Mouse (Mus musculus) gastrocnemius, postnatal 36 days (tissue): ENCODE results near the gene Senp1. TPM values are rescaled to one million over a fixed set of nuclear protein-coding genes. Genes with fewer than 3 reads are reported as not detected.

Experiments used
- DNase-seq, 2 experiments: peaks; one replicate each; pipeline ENCODE4 v3.0.0; 2022
- intact Hi-C: fragments of 180-260 bp; cut with DNase I; formaldehyde crosslinking; loops from one replicate; pipeline ENCODE4 v1.15.1; 2025
- total RNA-seq, 2 experiments: library from RNA; stranded (reverse); gene quantifications; 2 replicates each; pipeline ENCODE4 v1.2.3; 2021

Gene Senp1
- total RNA-seq, 2 experiments from 2014 or later = 6.0 to 8.1 TPM

- DNase-seq = peak; percentile 77 to 83
- intact Hi-C loops = loop anchor here (10.0 kb wide), 1 partner anchor 716 kb away; no protein-coding TSS in a partner anchor
Observed at GRCm38 (mm10) chr15:98108297-98109152, 15.0 kb upstream of the Senp1 start.

GRCm38 (mm10) chr15:98107703-98108296 is 14.3 kb upstream of the Senp1 start:
- intact Hi-C loops = loop anchor here (10.0 kb wide), 1 partner anchor 717 kb away; no protein-coding TSS in a partner anchor

GRCm38 (mm10) chr15:98107230-98107629 is 13.7 kb upstream of the Senp1 start:
- no peak for DNase-seq
- intact Hi-C loops = loop anchor here (10.0 kb wide), 1 partner anchor 718 kb away; no protein-coding TSS in a partner anchor

More at GRCm38 (mm10) chr15:98107703-98108296, 14.3 kb upstream of the Senp1 start:
- DNase-seq = no peak

GRCm38 (mm10) chr15:98106506-98106905 is 13.0 kb upstream of the Senp1 start:
- intact Hi-C loops = loop anchor here (10.0 kb wide), 1 partner anchor 718 kb away; no protein-coding TSS in a partner anchor
- no peak for DNase-seq

- no peak for DNase-seq
- intact Hi-C loops = loop anchor here (10.0 kb wide), 1 partner anchor 722 kb away; no protein-coding TSS in a partner anchor
Observed at GRCm38 (mm10) chr15:98102401-98102800, 8.9 kb upstream of the Senp1 start.

- intact Hi-C loops = no loop called here
- no peak for DNase-seq
Observed at GRCm38 (mm10) chr15:98098519-98098918, 5.0 kb upstream of the Senp1 start.

GRCm38 (mm10) chr15:98096957-98097356 is 3.4 kb upstream of the Senp1 start:
- intact Hi-C loops = no loop called here
- no peak for DNase-seq

GRCm38 (mm10) chr15:98094905-98095304 is 1.4 kb upstream of the Senp1 start:
- no peak for DNase-seq
- intact Hi-C loops = loop anchor here (5.0 kb wide), 1 partner anchor 77 kb away; no protein-coding TSS in a partner anchor

GRCm38 (mm10) chr15:98092372-98093120 is 998 bp downstream of the Senp1 start, which contains the start of gene Pfkm:
TSS of gene Pfkm (plus strand) at chr15:98092589.
- no peak for DNase-seq
- intact Hi-C loops = loop anchor here (5.0 kb wide), 1 partner anchor 80 kb away; no protein-coding TSS in a partner anchor

- intact Hi-C loops = loop anchor here (5.0 kb wide), 1 partner anchor 80 kb away; no protein-coding TSS in a partner anchor
Observed at GRCm38 (mm10) chr15:98091841-98092240, 1.7 kb downstream of the Senp1 start.

GRCm38 (mm10) chr15:98089421-98090183 is 3.9 kb downstream of the Senp1 start:
- DNase-seq = no peak
- intact Hi-C loops = loop anchor here (2.0 to 5.0 kb wide), 2 partner anchors 65 to 83 kb away; no protein-coding TSS in a partner anchor

More at GRCm38 (mm10) chr15:98091841-98092240, 1.7 kb downstream of the Senp1 start:
- DNase-seq = no peak

GRCm38 (mm10) chr15:98088889-98089288 is 4.7 kb downstream of the Senp1 start:
- intact Hi-C loops = loop anchor here (2.0 kb wide), 1 partner anchor 66 kb away; no protein-coding TSS in a partner anchor
- DNase-seq = no peak

GRCm38 (mm10) chr15:98076901-98077300 is 16.6 kb downstream of the Senp1 start:
- intact Hi-C loops = no loop called here
- no peak for DNase-seq

GRCm38 (mm10) chr15:98075034-98075433 is 18.5 kb downstream of the Senp1 start:
- no peak for DNase-seq
- intact Hi-C loops = no loop called here

- intact Hi-C loops = no loop called here
- no peak for DNase-seq
Observed at GRCm38 (mm10) chr15:98074521-98074920, 19.0 kb downstream of the Senp1 start.

GRCm38 (mm10) chr15:98070376-98070775 is 23.2 kb downstream of the Senp1 start:
- intact Hi-C loops = no loop called here
- no peak for DNase-seq

- DNase-seq = no peak
- intact Hi-C loops = loop anchor here (10.0 kb wide), 1 partner anchor 315 kb away; the partner anchor contains the start of gene Olfr283
Observed at GRCm38 (mm10) chr15:98069566-98070245, 23.8 kb downstream of the Senp1 start.

GRCm38 (mm10) chr15:98068506-98068905 is 25.0 kb downstream of the Senp1 start:
- intact Hi-C loops = loop anchor here (10.0 kb wide), 1 partner anchor 316 kb away; the partner anchor contains the start of gene Olfr283
- no peak for DNase-seq

- intact Hi-C loops = loop anchor here (10.0 kb wide), 1 partner anchor 317 kb away; the partner anchor contains the start of gene Olfr283
- DNase-seq = no peak
Observed at GRCm38 (mm10) chr15:98067492-98067891, 26.1 kb downstream of the Senp1 start.
